Mouse (Mus musculus) monocyte, adult 2 months (primary cell): ENCODE measurements around the gene Unc5c.

ENCODE experiments used
- DNase-seq, 2 experiments: peaks; one replicate each; pipeline ENCODE4 v3.0.0; 2022; ENCODE audit warnings: low spot score in 2 of 2, low read depth in 1 of 2

Unc5c gene

DNA sequence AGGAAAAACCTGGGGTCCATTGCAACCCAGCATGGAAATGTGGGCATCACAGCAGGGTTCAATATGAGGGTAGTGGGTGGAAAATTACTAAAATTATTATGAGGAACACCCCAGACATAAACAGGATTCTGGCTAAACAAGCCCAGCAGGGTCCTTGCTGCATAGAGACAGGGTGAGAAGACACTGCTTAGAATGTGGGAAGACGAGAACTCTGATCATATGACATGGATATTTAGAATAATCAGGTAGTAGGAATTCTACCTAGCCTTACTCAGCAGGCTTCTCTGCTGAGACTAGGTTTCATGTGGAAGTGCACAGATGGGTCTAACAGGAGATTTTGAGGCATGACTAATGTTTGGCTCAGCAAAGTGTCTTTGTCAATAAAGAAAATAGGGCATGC, 131.9 kb downstream of the Unc5c start:
- DNase-seq, result no peak

GRCm38 (mm10) chr3:141597974-141598373, 133.0 kb downstream of the Unc5c start:
- no peak for DNase-seq

DNA sequence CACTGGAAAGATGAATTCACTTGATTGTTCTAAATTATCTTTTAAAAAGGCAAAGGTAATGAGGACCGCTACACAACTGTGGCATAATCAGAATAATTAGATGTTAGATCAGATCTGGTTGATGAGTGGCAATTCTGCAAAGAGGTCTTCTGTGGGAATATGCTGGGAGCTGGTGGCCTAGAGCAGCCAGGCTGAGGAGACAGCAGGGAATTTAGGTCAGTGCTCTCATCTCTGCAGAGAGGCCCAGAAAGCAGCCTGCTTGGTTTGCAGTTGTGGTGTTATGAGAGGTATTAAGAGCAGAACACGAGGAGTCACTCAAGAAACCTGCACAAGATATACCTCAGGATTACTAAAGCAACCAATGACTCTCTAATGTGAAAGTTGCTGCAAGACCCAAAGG, 133.9 kb downstream of the Unc5c start:
- no peak for DNase-seq

- DNase-seq, result no peak
These were observed 136.1 kb downstream of the Unc5c start for GRCm38 (mm10) chr3:141601072-141601549.

DNA sequence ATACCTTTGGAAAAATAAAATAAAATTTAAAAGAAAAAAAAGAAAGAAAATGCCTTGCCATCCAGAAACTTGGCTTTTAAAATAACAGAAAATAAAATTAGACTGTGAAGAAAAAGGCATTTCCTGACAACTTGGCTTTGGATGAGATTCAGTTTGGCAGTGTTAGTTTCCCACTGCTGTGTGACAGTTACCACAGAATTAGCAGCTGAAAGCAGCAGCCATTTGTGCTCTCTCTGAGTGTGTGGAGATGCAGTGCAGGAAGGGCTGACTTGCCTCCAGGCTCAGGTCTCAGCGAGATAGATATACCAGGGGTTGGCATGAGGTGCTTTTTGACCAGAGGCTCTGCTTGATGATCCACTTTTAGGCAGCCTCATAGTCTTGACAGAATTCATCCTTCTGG, 151.7 kb downstream of the Unc5c start:
- no peak for DNase-seq

GRCm38 (mm10) chr3:141618675-141619074, 153.7 kb downstream of the Unc5c start:
- DNase-seq, result no peak

- DNase-seq, result no peak
These were observed 156.5 kb downstream of the Unc5c start for GRCm38 (mm10) chr3:141621496-141621895.

- no peak for DNase-seq
These were observed 162.1 kb downstream of the Unc5c start for GRCm38 (mm10) chr3:141626935-141627638.

GRCm38 (mm10) chr3:141627639-141627977, 162.6 kb downstream of the Unc5c start:
- no peak for DNase-seq

GRCm38 (mm10) chr3:141629431-141629830, 164.4 kb downstream of the Unc5c start:
- no peak for DNase-seq

DNA sequence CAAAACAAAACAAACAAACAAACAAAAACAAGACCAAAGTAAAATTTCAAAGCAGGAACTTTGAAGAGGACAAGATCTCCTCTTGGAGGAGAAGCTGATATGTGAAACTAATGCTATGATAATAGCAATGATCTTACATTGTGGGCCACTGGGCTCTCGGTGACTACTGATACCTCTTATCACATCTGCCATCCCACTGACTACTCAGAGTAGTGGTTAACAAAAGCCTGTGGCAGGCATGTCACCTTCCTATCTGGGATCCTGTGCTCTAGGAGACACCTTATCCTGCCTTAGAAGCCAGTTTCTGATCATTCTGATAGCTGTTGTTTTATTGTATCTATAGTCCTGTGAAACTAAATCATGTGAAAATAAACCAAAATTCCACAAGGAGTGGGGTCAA, 172.9 kb downstream of the Unc5c start:
- DNase-seq, result no peak

DNA sequence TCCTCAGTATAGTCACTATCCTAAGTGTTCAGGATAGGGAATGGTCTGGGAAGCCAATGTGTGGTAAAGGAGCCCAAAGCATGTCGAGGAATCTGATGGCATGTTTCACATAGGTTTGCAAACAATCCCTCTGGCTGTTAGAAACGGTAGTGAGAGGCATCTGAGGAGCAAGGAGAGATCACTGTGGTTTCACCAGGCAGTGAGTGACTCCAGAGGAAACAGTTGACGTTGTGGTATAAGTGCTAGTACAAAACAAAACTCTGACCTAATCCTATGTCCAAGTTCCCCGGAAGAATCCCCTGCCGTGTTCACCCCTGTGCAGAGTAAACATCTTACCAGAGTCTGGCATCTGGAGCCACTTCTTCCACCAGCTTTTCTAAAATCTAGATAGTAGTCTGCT, 179.2 kb downstream of the Unc5c start:
- no peak for DNase-seq

DNA sequence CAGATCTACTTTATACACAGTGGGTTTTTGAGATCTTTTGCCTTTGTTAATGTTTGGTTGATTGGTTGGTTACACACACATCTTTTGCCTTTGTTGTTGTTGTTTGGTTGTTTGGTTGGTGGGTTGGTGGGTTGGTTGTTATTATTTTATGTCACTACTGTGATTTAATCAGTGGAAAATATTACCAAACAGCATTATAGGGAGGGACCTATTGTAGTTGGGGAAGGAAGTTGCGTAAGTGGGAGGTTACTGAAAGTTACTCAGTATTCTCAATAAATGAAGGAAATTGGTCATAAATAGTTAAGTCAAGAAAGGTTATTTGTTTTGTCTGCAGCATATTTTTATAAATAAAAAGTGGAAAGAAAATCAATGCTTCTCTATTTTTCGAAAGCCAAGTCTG, 181.6 kb downstream of the Unc5c start:
- no peak for DNase-seq

GRCm38 (mm10) chr3:141650658-141651057, 185.6 kb downstream of the Unc5c start:
- DNase-seq, result no peak

DNA sequence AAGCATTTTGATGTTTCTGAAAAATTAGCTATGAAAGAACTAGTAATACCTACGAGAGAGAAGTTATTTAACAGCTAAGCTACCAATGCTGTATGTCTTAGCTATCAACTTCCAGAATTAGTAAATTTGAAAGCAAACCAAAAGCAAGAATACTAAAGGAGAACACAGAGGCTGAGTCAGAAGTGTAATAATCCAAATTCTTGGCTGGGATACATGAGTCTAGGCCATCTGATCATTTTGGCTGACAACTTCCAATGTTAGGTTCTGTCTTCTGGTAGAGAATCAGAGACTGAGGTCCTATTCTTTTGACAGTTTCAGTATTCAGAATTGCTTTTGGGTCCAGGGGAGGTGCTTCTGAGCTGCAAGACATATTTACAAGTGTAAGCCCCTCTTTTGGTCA, 188.9 kb downstream of the Unc5c start:
- DNase-seq, result no peak

DNA sequence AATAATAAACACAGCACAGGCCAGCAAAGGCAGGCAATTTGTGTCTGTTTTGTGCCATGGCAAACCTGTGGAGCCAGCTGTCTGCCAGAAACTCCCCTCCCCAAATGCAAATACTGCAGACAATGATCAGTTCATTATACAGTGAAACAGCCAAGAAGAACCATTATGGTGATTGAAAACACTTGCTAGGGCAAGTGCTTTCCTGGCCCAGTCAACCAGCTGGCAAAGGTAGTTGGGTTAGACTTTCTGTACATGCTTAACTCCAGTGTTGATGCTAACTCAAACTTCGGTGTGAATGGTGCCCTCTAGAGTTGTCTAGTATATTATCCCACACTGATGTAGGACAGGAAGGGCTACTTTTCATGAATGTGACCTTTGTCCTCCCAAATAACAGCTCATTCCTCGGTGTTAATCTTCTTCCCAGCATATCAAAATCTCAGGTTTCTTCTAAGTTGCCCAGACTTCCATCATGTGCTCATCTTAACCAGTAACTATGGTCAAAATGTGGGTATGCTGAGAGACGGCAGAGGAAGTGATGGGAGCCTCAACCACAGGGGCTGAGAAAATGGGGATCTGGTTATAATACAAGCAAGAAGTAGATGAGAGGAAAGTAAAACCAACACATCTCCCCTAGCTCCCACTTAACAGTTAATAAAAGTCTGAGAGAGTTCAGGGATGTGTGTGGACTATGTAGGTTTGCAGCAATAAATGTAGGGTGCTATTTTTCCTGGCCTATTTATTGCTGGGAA, 194.2 kb downstream of the Unc5c start:
- DNase-seq, result no peak

DNA sequence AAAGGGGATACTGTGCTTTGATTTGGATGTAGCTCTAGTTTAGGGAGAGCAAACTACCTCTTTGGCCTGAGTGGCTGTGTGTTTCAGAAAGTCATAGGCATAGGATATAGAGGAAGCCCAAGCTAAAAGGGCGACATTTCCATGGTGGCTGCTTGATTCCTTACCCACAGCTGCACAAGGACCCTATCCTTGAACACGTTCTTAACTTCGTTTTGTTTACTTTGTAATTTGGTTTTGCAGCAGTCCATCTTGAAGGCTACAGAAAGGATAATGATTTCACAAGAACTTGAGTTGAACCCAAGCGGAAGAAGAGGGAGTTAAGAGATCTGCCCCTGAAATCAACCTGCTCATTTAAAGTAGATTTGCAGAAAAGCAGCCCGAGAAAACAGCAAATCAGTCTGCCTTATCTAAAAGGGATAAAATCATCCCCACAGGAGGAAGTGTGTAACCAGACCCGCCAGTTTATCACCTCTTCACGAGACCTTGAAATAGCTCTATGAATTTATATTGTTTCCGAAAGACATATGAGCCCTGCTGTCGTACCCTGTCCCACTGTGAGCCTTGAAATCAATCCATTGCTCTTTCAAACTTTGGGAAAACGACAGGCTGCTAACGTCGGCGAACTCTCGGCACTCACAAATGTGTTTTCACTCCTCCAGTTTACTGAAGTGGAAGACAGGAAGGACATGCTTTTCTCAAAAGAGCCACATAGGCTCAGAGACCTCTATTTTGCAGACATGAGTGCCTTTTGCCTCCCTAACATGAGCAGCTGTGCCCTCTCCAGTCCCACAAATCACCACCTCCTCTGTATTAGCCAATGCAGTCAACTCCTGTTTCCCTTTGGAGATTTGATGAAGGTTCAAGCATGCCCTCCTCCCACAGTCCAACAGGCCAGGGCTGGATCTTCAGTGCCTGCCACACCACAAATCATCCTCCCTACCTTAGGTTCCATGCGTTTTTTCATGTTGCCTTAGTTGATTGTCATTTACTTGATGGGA, 195.3 kb downstream of the Unc5c start:
- no peak for DNase-seq

- DNase-seq, result no peak
These were observed 224.1 kb downstream of the Unc5c start for GRCm38 (mm10) chr3:141689113-141689512.

DNA sequence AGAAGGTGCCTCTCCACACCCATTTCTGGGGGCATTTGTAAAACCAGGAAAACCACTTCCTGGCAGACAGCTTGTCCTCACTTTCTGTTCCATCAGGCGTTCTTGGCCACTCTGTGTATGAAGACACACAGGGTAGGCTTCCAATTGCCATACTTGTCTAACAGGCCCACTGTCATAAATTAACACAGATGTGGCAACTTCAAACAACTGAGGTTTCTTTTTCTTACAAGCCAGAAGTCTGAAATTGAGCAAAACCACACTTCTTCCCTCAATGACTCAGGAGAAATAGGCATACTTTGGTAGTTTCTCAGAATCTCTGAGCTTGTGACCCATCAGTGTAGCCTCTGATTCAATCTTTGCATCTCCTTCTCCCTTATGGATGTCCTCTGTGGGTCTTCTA, 225.7 kb downstream of the Unc5c start:
- no peak for DNase-seq

GRCm38 (mm10) chr3:141691418-141691817, 226.4 kb downstream of the Unc5c start:
- no peak for DNase-seq

DNA sequence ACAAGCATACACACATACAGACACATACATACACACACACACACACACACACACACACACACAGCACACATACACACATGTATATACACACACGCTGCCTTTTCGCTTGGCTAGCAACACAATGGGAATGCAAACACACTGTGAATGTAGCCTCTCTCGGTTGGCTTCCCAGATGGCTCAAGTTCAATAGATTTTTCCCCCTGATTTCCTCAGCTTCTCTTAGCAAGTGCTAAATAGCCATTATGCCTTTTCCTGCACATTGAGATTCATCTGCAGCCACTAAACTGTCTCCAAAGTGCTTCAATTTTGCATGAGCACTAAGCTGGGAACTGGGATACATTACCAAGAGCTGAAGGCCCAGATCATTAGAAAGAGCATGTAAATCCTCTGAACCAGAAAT, 226.8 kb downstream of the Unc5c start:
- DNase-seq, result no peak

DNA sequence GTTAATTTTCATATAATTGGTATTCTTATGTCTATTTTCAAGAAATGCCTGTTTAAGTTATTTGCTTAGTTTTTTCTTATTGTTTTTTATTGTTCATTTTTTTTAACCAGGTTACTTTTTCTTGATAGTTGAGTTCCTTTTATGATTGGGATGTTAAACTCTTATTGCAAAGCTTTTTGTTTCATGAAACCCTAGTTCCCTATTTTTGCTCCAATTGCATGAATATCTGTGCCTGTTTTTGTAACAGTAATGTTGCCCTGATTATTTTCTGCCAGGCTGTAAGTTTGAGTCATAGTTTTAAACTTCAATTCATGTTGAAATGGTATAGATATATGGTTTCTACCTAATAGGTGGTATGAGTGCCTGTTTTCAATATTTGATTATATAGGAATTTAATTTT, 234.2 kb downstream of the Unc5c start:
- DNase-seq, result no peak
